Mouse (Mus musculus) heart, embryonic 14.5 days (tissue): Measurements from ENCODE around the gene Isg15. TPM values are rescaled to one million over a fixed set of nuclear protein-coding genes. Genes with fewer than 3 reads are reported as not detected.

Source experiments
- ATAC-seq: fragments of 200-750 bp; cut with Nextera tagmentation; 2 replicates; pipeline ENCODE4 v1.8.0; 2017; ENCODE audit warnings: low read depth, moderate TSS enrichment; ENCODE audit not compliant: insufficient number of reproducible peaks, insufficient read depth, low FRiP score
- H3K27ac ChIP-seq, 2 experiments: fragments of 200-500 bp in 1 of 2; fragments of 300-500 bp in 1 of 2; sonication (generic) in 1 of 2; replicated peaks in 1 of 2; 2 replicates each; pipeline ENCODE4 v1.5.1; 2012 to 2014; ENCODE audit warnings: low read depth in 2 of 2, low read length in 2 of 2, control low read depth in 1 of 2, mild to moderate bottlenecking in 1 of 2, mixed read lengths in 1 of 2; ENCODE audit not compliant: control insufficient read depth in 1 of 2, insufficient read depth in 1 of 2
- H3K27me3 ChIP-seq: fragments of 300-500 bp; sonication (generic); 2 replicates; pipeline ENCODE4 v1.6.1; 2014; ENCODE audit warnings: mild to moderate bottlenecking, low read length, control low read depth; ENCODE audit not compliant: control insufficient read depth, insufficient read depth
- H3K36me3 ChIP-seq: fragments of 300-500 bp; sonication (generic); 2 replicates; pipeline ENCODE4 v1.6.1; 2014; ENCODE audit warnings: mild to moderate bottlenecking, control low read depth, low read length, mixed read lengths; ENCODE audit not compliant: control insufficient read depth, insufficient read depth
- H3K4me1 ChIP-seq, 2 experiments: fragments of 200-500 bp in 1 of 2; fragments of 300-500 bp in 1 of 2; sonication (generic) in 1 of 2; 2 replicates each; pipeline ENCODE4 v1.6.1; 2012 to 2014; ENCODE audit warnings: low read length in 2 of 2, control low read depth in 1 of 2, mixed read lengths in 1 of 2; ENCODE audit not compliant: control insufficient read depth in 2 of 2, insufficient read depth in 2 of 2
- H3K4me2 ChIP-seq: fragments of 300-500 bp; sonication (generic); 2 replicates; pipeline ENCODE4 v1.6.1; 2014; ENCODE audit warnings: mild to moderate bottlenecking, low read length
- H3K4me3 ChIP-seq, 2 experiments: fragments of 200-500 bp in 1 of 2; fragments of 300-500 bp in 1 of 2; sonication (generic) in 1 of 2; 2 replicates each; pipeline ENCODE4 v1.5.1; 2012 to 2014; ENCODE audit warnings: low read length in 2 of 2, mild to moderate bottlenecking in 2 of 2, control low read depth in 1 of 2, low read depth in 1 of 2, moderate library complexity in 1 of 2; ENCODE audit not compliant: control insufficient read depth in 1 of 2, insufficient read depth in 1 of 2
- H3K9ac ChIP-seq: fragments of 300-500 bp; sonication (generic); 2 replicates; pipeline ENCODE4 v1.6.1; 2014; ENCODE audit warnings: mild to moderate bottlenecking, low read length
- H3K9me3 ChIP-seq: fragments of 300-500 bp; sonication (generic); 2 replicates; pipeline ENCODE4 v1.6.1; 2016; ENCODE audit warnings: low read length, control low read depth; ENCODE audit not compliant: control insufficient read depth
- WGBS: fragments of 180-500 bp; shearing (Covaris S2); extraction: QIAGEN DNeasy Blood & Tissue Kit; methylation state at CpG from one replicate; pipeline ENCODE4 v1.1.7; 2014; 5-methylcytosine and 5-hydroxymethylcytosine counted together
- polyA plus RNA-seq: library from polyadenylated mRNA; unstranded; fragments of >200 nt; fragmentation: Nextera tagmentation; extraction: Ambion mirVana; gene quantifications from 2 replicates; pipeline ENCODE4 v1.2.1, GENCODE M21; 2014

Isg15 gene
- polyA plus RNA-seq, 1 experiment from 2014 or later: 0.84 TPM

DNA sequence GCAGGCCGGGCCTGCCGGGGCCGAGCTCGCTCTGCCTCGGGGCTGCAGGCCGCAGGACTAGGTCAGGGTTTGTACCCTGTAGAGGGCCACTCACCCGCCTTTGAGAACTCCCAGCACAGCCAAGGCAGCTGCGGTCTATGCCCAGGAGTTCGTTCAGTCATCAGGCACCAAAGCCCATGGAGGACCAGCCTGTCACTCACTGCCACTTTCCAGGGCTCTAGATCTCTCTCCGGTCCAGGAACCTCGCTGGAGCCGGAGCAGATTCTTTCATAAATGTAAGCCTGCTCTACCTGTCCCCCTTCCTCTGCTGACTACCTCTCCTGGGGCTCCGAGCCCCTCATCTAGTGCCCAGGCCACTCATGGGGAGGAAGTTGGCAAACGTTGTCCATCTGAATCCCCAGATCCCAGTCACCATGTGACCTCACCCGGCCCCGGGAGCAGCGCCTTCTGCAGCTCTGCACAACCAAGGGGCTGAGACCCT is 33.4 kb upstream of the Isg15 start:
- Histone ChIP-seq H3K4me3 (peak overlapping the region; percentile 65 to 99), H3K27ac (peak overlapping the region; percentile 17 to 69; a peak in 2 of 4 replicates), H3K9ac (peak overlapping the region; percentile 81), H3K36me3 (peaks cover 59% of the 10 kb centered on the region), H3K4me2 (peak overlapping the region; percentile 90), H3K4me1 (peaks cover 5 to 9% of the 10 kb centered on the region in 2 experiments; a peak in 3 of 4 replicates), H3K9me3 (no peaks in the 10 kb centered on the region), H3K27me3 (no peaks in the 10 kb centered on the region)
- WGBS: 4% methylated on average over 17 of the region's 17 CpGs
- no peak for ATAC-seq

DNA sequence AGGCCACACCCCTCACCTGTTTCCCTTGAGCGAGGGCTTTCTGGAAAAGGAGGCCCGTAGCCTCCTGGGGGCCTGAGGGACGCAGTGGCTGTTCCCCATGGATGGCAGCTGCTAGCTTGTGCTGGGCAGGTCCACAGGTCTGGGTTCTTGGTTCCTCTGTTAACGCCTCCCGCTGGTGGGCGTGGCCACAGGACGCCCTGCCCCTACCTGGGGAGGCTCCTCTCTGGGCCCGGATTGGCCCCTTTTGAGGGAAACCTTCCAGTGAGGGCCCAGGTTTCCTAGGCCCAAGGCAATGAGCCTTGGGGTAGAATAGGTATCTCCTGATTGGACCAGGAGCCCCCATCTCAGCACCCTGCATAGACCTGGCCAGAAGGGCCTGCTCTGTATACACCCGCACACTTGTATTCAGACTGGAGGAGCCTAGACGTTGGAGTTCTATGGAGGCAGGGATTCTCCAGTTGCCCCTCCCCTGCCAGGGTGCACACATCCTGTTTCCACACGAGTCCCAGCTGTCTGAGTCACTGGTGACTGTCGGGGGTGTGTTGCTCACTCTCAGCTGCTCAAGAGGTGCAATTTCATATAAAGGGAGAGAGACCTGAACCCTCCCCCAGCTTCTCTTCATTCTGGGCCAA is 27.9 kb upstream of the Isg15 start:
- peak; percentile 14; the same call in 1 of the 2 replicates for ATAC-seq

DNA sequence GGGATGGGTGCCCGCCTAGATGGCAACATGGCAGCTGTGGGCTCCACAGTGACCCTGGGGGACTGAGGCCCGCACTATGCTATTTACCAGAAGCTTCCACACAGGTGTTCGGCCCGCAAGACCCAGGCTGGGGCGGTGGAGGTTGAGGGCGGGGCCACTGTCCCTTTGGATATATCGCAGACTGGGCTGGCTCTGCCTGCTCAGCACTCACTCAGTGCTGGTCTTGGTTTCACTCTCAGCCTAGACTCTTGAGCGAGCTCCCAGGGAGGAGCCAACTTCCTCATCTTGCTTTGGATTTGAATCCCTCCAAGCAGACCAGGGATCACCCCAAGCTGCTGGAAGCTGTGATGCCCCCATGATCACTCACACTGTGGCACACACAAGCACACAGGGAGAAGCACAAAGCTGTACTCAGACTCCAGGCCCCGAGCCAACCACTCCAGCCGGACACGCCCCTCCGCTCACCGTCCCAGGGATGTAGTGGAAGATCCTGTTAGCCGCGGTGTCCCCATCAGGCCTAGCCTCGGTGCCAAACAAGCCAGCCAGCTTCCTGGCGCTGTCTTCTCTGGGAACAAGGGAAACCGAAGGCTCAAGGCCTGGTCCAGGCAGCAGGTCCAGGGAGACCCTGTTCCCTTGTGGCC is 27.3 kb upstream of the Isg15 start:
- H3K4me3 ChIP-seq: no peak overlapping the region
- H3K9ac ChIP-seq: peak overlapping the region; percentile 48; the same call in 1 of the 2 replicates
- no peaks in the 10 kb centered on the region for H3K27me3 ChIP-seq
- H3K9me3 ChIP-seq: no peaks in the 10 kb centered on the region
- no peak for ATAC-seq
- H3K4me1 ChIP-seq: peaks cover 8 to 14% of the 10 kb centered on the region in 2 experiments
- peaks cover 38% of the 10 kb centered on the region for H3K36me3 ChIP-seq
- 30% methylated on average over 18 of the region's 18 CpGs for WGBS
- no peak overlapping the region for H3K27ac ChIP-seq
- peak overlapping the region; percentile 49 for H3K4me2 ChIP-seq

More for the DNA sequence above, 27.9 kb upstream of the Isg15 start:
- WGBS: 18% methylated on average over 12 of the region's 12 CpGs
- peaks cover 43% of the 10 kb centered on the region for H3K36me3 ChIP-seq
- peak overlapping the region; percentile 49 for H3K4me2 ChIP-seq
- H3K4me1 ChIP-seq: peaks cover 9 to 16% of the 10 kb centered on the region in 2 experiments
- H3K4me3 ChIP-seq: no peak overlapping the region
- H3K9me3 ChIP-seq: no peaks in the 10 kb centered on the region
- no peak overlapping the region for H3K27ac ChIP-seq
- no peaks in the 10 kb centered on the region for H3K27me3 ChIP-seq
- 0 out of 2 replicates have a peak overlapping the region, but pooled peaks have one; percentile 48 for H3K9ac ChIP-seq

DNA sequence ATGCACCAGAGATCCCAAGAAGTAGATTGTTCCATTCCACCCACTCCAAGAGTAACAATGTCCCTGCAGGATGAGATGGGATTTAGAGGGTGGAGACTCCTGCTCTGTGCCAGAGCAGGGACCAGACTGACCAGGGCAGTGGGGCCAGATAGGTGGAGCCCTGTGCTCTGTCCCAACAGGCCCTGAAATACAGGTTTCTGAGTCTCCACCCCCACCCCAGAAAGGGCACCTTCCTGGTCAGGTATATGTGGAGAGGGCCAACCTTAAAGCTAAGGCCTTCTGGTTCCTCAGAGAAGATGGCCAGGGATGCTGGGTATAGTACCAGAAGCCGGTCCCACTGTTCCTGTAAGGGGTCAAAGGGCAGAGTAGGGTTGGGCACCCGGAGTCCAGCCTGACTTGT is 23.7 kb upstream of the Isg15 start:
- no peaks in the 10 kb centered on the region for H3K27me3 ChIP-seq
- H3K9me3 ChIP-seq: no peaks in the 10 kb centered on the region
- H3K4me1 ChIP-seq: peaks cover 8 to 14% of the 10 kb centered on the region in 2 experiments
- WGBS: 77% methylated on average over 2 of the region's 2 CpGs
- H3K4me3 ChIP-seq: no peak overlapping the region
- no peak overlapping the region for H3K9ac ChIP-seq
- H3K4me2 ChIP-seq: no peak overlapping the region
- peaks cover 21% of the 10 kb centered on the region for H3K36me3 ChIP-seq
- ATAC-seq: no peak
- H3K27ac ChIP-seq: no peak overlapping the region

DNA sequence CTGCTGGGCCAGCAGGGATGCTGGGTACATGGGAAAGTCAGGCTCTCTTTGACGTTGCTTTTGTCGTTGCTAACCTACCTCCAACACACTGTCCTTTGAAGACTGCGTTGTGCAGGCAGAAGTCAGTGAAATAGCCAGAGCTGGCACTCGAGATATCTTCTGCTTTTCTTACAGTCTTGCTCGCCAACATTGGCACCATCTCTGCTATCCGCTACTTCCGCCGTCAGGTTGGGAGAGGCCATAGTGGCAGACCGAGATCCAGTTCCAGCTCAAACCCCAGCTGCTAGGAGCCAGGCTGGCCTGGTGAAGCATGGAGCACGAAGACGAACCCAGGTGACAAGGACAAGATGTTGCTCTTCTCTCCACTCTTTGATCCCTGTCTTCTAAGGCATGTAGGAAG is 19.3 kb upstream of the Isg15 start:
- Histone ChIP-seq H3K4me2 (no peak overlapping the region), H3K4me1 (peaks cover 20 to 23% of the 10 kb centered on the region in 2 experiments), H3K27ac (no peak overlapping the region), H3K36me3 (peaks cover 17% of the 10 kb centered on the region), H3K27me3 (no peaks in the 10 kb centered on the region), H3K4me3 (no peak overlapping the region), H3K9me3 (no peaks in the 10 kb centered on the region), H3K9ac (no peak overlapping the region)
- no peak for ATAC-seq
- 87% methylated on average over 11 of the region's 11 CpGs for WGBS

DNA sequence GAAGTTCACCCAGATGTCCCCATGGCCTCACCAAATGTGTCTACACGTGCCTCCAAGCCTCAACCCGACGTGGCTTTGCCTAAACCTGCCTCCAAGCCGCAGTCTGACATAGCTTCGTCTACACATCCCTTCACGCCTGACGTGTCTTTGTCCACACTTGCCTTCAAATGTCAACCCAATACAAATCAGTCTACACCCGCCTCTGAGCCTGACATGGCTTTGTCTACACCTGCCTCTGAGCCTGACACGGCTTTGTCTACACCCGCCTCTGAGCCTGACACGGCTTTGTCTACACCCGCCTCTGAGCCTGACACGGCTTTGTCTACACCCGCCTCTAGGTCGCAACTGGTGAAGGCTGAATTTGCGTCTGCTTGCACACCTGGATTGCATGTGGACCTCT is 17.2 kb upstream of the Isg15 start:
- H3K9ac ChIP-seq: 0 out of 2 replicates have a peak overlapping the region, but pooled peaks have one; percentile 55
- H3K4me3 ChIP-seq: no peak overlapping the region
- H3K36me3 ChIP-seq: peaks cover 17% of the 10 kb centered on the region
- 76% methylated on average over 16 of the region's 16 CpGs for WGBS
- ATAC-seq: no peak
- H3K27me3 ChIP-seq: no peaks in the 10 kb centered on the region
- H3K4me2 ChIP-seq: no peak overlapping the region
- H3K27ac ChIP-seq: no peak overlapping the region
- H3K4me1 ChIP-seq: peaks cover 20 to 23% of the 10 kb centered on the region in 2 experiments
- no peaks in the 10 kb centered on the region for H3K9me3 ChIP-seq

DNA sequence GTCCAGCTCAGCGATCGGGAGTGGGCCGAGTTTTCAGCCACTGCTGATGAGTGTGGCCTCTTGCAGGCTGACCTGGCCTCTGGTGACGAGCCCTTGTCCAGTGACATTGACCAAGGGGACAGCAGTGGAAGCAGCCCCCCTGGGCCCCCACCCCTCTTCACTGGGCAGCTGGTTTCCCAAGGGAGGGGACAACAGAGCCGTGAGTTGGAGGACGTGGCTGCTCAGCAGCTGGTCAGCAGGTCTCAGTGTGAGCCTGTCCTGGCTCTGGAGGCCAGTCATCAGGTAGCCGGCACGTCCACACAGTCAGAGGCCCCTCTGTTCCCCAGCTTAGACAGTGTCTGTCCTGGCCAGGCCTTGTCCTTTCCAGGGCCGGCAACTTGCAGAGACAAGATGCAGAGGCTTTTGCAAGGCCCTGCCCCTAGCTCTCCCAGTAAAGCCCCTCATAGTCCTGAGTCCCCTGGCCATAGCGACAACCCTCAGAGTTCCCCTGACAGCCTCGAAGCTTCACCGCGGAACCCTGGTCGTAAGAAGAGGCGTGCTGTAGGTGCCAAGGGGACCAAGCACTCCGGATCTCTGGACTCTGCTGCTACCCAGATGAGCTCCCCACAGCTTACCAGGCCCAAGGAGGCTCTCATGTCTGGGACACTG is 16.5 kb upstream of the Isg15 start:
- Histone ChIP-seq H3K4me2 (peak overlapping the region; percentile 57), H3K27me3 (no peaks in the 10 kb centered on the region), H3K36me3 (peaks cover 11% of the 10 kb centered on the region), H3K4me1 (peaks cover 20 to 23% of the 10 kb centered on the region in 2 experiments), H3K9me3 (no peaks in the 10 kb centered on the region), H3K4me3 (peak overlapping the region in 1 of 2 experiments; percentile 16; a peak in 2 of 4 replicates), H3K27ac (peak overlapping the region in 1 of 2 experiments; percentile 56; a peak in 1 of 4 replicates), H3K9ac (peak overlapping the region; percentile 55)
- ATAC-seq: no peak
- 58% methylated on average over 16 of the region's 16 CpGs for WGBS
